Comparison of ENCODE assay signal across 20 mouse cellular contexts in the genomic region with DNA sequence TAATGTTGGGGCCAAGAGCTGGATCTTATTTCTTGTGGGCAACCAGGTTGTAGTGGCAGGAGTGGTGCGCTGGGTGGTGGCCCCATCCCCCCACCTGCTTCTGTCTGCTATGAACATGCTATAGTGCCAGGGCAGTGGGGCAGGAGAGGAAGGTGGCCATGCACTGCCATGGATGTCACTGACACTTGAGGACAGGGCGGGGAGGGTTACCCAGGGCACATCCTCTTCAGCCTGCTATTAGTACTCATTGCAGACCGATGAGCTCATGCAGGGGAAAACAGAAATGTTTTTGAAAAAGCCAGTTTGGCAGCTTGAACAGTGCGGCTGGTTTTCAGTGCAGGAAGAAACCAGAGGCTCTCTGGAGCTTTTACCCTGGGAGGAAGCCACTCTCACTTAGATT. TPM values are rescaled to one million over a fixed set of nuclear protein-coding genes. Genes with fewer than 3 reads are reported as not detected.
"Had no signal": no experiment of that assay in that cellular context is flagged by ENCODE, and none has a peak within 500 bp of the region (broad histone marks: within the 10 kb centered on the region; RNA-seq: fewer than 3 reads in every experiment).

No protein-coding gene starts in this region.

- H3K27me3 ChIP-seq: intestine, embryonic 15.5 days; midbrain, embryonic 15.5 days had no signal

- ATAC-seq: intestine, embryonic 15.5 days; liver, postnatal 0 days; midbrain, embryonic 15.5 days had no signal

- H3K9me3 ChIP-seq: intestine, embryonic 15.5 days; limb, embryonic 12.5 days; liver, embryonic 13.5 days; lung, embryonic 15.5 days; midbrain, embryonic 15.5 days; neural tube, embryonic 12.5 days had no signal

- H3K4me3 ChIP-seq: intestine, embryonic 15.5 days; limb, embryonic 12.5 days; liver, embryonic 13.5 days; lung, embryonic 15.5 days; midbrain, embryonic 15.5 days; neural tube, embryonic 12.5 days had no signal

- H3K36me3 ChIP-seq: intestine, embryonic 15.5 days; limb, embryonic 12.5 days; liver, embryonic 13.5 days; lung, embryonic 15.5 days; midbrain, embryonic 15.5 days; neural tube, embryonic 12.5 days had no signal

- H3K4me1 ChIP-seq: intestine, embryonic 15.5 days; limb, embryonic 12.5 days; liver, embryonic 13.5 days; lung, embryonic 15.5 days; midbrain, embryonic 15.5 days; neural tube, embryonic 12.5 days had no signal

- DNase-seq: kidney, postnatal 10 days; layer of hippocampus, adult 9-11 months; liver; liver, embryonic 13.5 days; liver, postnatal 0 days; lung, postnatal 36 days; spleen, adult 18-20 months had no signal

RNA-seq across cellular contexts. Expression of a gene that starts 10.5 kb away (rescaled TPM):
- total RNA-seq: neutrophil, adult 5-6 weeks had no signal

RNA-seq across cellular contexts. Expression of a gene that starts 51.1 kb away (rescaled TPM):
- total RNA-seq: left cerebral cortex, postnatal 36 days; megakaryocyte progenitor cell, adult 5-6 weeks; monocyte, adult 5-6 weeks; neutrophil, adult 5-6 weeks had no signal
- polyA plus RNA-seq: intestine, embryonic 15.5 days; kidney, embryonic 14.5 days; limb, embryonic 12.5 days; liver, embryonic 13.5 days; liver, postnatal 0 days; lung, embryonic 15.5 days; midbrain, embryonic 11.5 days; midbrain, embryonic 15.5 days; neural tube, embryonic 12.5 days; stomach, embryonic 14.5 days; testis, adult 2 months had no signal
